Mouse (Mus musculus) liver, postnatal 0 days (tissue): ENCODE results near the gene Mob3c.

Experiments used
- CTCF ChIP-seq: sonication (generic); IDR thresholded peaks from 2 replicates; pipeline ENCODE4 v1.5.1; 2016; ENCODE audit warnings: antibody characterized with exemption, low read depth
- EP300 ChIP-seq: IDR thresholded peaks from 2 replicates; pipeline ENCODE4 v1.6.1; 2016; ENCODE audit warnings: antibody characterized with exemption, low read depth, mild to moderate bottlenecking

GRCm38 (mm10) chr4:115850631-115851030 lies 22.7 kb downstream of the Mob3c start:
- no peak for TF ChIP-seq CTCF
- TF ChIP-seq EP300: no peak
